Mouse (Mus musculus): ENCODE measurements around the gene Jdp2.

DNA sequence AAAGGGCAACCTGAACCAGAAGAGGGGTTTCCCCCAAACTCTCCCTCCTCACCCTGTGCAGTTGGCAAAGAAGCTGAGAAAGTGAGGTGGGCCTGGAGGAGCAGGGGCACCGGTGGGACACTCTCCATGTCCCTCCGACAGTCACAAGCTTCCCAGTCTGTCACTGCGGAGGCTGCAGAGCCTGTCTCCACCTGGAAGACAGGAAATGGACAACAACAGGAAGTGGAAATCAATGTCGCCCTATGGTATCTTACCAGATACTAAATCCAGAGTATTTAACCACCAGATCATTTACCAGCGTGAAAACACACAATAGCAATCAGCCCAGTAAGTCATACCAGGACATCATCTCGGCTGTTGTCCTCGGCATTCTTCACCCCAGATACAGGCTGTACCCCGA is 67.3 kb downstream of the Jdp2 start:
- TF ChIP-seq CTCF (conservative IDR thresholded peaks at IDR 0.05; ENCODE audit: low read length): no peak
- TF ChIP-seq POU5F1 (IDR thresholded peaks at IDR 0.05; ENCODE audit: borderline replicate concordance, low read length): no peak
- TF ChIP-seq NANOG (IDR thresholded peaks at IDR 0.05; ENCODE audit: borderline replicate concordance, low read length): no peak
